Mouse (Mus musculus) splenic B cell, adult 2 months (primary cell): ENCODE results near the gene Ifitm1.
A peak's percentile ranks its signal among the peaks of the same experiment; 100 is the strongest.

Experiments
- DNase-seq: peaks from one replicate; pipeline ENCODE4 v3.0.0-alpha.2; 2011; ENCODE audit warnings: low read depth, low spot score
- H3K27me3 ChIP-seq: 2 replicates; pipeline ENCODE4 v1.6.1; 2012; ENCODE audit warnings: mild to moderate bottlenecking, low read length, moderate library complexity, mixed read lengths; ENCODE audit not compliant: control insufficient read depth, poor library complexity, insufficient read depth, severe bottlenecking
- H3K36me3 ChIP-seq: 2 replicates; pipeline ENCODE4 v1.6.1; 2012; ENCODE audit warnings: mild to moderate bottlenecking, low read length, moderate library complexity, mixed read lengths; ENCODE audit not compliant: control insufficient read depth, poor library complexity, insufficient read depth, severe bottlenecking

Gene Ifitm1

GRCm38 (mm10) chr7:140966921-140967320, at the start of gene Ifitm1:
Ifitm1 (plus strand) TSS chr7:140967221.
- no peak for DNase-seq
- Histone ChIP-seq H3K36me3 (no peaks in the 10 kb centered on the region), H3K27me3 (no peaks in the 10 kb centered on the region)

DNA sequence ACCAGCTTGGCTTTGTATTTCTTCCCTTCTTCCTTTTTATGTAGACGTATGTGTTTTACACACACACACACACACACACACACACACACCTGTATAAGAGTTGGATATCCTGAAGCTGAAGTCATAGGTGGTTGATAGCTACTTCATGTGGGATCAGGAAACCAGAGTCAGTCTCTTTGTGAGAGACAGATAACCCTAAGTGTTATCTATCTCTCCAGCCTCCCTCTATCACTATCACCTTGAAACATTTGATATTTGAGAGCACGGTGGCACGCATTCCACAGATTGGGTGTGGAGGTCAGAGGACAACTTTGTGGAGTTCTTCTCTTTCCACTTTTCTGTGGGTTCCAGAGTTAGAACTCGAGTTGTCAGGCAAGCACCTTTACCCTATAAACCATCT, 47.1 kb upstream of the Ifitm1 start:
- Histone ChIP-seq H3K27me3 (no peaks in the 10 kb centered on the region), H3K36me3 (no peaks in the 10 kb centered on the region)
- DNase-seq, result no peak

- DNase-seq, result no peak
- no peaks in the 10 kb centered on the region for H3K36me3 ChIP-seq
- no peaks in the 10 kb centered on the region for H3K27me3 ChIP-seq
Measured at GRCm38 (mm10) chr7:140920418-140921029, 46.5 kb upstream of the Ifitm1 start, which contains the start of gene Nlrp6. Nlrp6 (plus strand) TSS chr7:140920902.

- no peaks in the 10 kb centered on the region for H3K36me3 ChIP-seq
- DNase-seq, result no peak
- H3K27me3 ChIP-seq, result no peaks in the 10 kb centered on the region
Measured at GRCm38 (mm10) chr7:140921225-140921975, 45.6 kb upstream of the Ifitm1 start.

DNA sequence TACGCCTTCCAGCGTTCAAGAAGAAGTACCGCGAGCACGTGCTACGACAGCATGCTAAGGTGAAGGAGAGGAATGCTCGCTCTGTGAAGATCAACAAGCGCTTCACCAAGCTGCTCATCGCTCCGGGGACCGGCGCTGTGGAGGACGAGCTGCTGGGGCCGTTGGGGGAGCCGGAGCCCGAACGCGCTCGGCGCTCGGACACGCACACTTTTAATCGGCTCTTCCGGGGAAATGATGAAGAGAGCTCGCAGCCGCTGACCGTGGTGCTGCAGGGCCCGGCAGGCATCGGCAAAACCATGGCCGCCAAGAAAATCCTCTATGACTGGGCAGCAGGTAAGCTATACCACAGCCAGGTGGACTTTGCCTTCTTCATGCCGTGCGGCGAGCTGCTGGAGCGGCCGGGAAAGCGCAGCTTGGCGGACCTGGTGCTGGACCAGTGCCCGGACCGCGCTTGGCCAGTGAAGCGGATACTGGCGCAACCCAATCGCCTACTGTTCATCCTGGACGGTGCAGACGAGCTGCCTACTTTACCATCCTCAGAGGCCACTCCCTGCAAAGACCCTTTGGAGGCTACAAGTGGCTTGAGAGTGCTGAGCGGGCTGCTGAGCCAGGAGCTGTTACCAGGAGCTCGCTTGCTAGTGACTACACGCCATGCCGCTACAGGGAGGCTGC, 44.5 kb upstream of the Ifitm1 start:
- Histone ChIP-seq H3K36me3 (no peaks in the 10 kb centered on the region), H3K27me3 (no peaks in the 10 kb centered on the region)
- DNase-seq, result peak; percentile 29

DNA sequence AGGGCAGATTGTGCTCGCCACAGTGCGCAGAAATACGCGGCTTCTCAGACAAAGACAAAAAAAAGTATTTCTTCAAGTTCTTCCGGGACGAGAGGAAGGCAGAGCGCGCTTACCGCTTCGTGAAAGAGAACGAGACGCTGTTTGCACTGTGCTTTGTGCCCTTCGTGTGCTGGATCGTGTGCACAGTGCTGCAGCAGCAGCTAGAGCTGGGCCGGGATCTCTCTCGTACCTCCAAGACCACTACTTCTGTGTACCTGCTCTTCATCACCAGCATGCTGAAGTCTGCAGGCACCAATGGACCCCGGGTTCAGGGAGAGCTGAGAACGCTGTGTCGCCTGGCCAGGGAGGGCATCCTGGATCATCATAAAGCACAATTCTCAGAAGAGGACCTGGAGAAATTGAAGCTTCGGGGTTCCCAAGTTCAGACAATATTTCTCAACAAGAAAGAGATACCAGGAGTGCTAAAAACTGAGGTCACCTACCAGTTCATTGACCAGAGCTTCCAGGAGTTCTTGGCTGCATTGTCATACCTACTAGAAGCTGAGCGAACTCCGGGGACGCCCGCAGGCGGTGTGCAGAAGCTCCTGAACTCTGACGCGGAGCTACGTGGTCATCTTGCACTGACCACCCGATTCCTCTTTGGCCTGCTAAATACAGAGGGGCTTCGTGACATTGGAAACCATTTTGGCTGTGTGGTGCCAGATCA, 43.8 kb upstream of the Ifitm1 start:
- H3K36me3 ChIP-seq, result no peaks in the 10 kb centered on the region
- H3K27me3 ChIP-seq, result no peaks in the 10 kb centered on the region
- DNase-seq, result no peak

GRCm38 (mm10) chr7:140927181-140927580, 39.8 kb upstream of the Ifitm1 start:
- no peaks in the 10 kb centered on the region for H3K27me3 ChIP-seq
- no peak for DNase-seq

DNA sequence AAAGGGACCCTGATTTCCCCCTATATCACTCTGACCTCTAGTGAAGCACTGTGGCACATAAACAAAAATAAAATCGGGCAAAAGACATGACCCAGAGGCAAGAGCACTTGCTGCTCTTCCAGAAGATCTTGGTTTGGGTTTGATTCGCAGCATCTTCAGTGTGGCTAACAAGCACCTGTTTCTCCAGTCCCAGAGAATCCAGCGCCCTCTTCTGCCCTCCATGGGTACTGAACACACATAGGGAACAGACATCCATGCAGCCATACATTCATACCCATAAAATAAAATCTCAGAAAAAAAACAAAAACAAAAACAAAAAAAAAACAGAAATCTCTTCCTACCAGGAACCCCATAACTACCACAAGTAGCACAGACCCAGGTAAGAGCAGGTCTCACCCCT, 28.6 kb upstream of the Ifitm1 start:
- no peaks in the 10 kb centered on the region for H3K27me3 ChIP-seq
- peak; percentile 33 for DNase-seq
- no peaks in the 10 kb centered on the region for H3K36me3 ChIP-seq

More at GRCm38 (mm10) chr7:140927181-140927580, 39.8 kb upstream of the Ifitm1 start:
- H3K36me3 ChIP-seq, result no peaks in the 10 kb centered on the region

DNA sequence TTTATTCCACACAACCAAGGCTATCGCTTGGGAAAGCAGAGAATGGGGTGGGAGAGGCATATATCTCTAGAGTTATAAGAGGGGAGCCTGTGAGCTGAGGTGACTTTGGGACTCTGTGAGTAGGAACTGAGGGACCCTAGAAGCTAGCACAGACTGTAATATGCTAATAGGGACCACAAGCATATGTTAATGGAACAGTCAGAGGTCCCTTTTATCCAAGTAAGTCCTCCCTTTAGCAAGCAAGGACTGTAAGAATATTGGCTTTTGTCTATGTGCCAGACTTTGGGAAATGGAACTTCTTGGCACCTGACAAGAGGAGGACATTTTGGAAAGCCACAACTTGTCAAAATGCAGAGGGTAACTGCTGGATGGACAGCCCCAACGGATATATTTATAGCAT, 28.1 kb upstream of the Ifitm1 start:
- Histone ChIP-seq H3K27me3 (no peaks in the 10 kb centered on the region), H3K36me3 (no peaks in the 10 kb centered on the region)
- no peak for DNase-seq

- no peak for DNase-seq
- Histone ChIP-seq H3K27me3 (no peaks in the 10 kb centered on the region), H3K36me3 (no peaks in the 10 kb centered on the region)
Measured at GRCm38 (mm10) chr7:140939669-140940171, 27.3 kb upstream of the Ifitm1 start.

- Histone ChIP-seq H3K27me3 (no peaks in the 10 kb centered on the region), H3K36me3 (no peaks in the 10 kb centered on the region)
- peak; percentile 89 for DNase-seq
Measured at GRCm38 (mm10) chr7:140941222-140942051, 25.6 kb upstream of the Ifitm1 start, which contains the start of gene Pgghg. Pgghg (plus strand) TSS chr7:140941391.

DNA sequence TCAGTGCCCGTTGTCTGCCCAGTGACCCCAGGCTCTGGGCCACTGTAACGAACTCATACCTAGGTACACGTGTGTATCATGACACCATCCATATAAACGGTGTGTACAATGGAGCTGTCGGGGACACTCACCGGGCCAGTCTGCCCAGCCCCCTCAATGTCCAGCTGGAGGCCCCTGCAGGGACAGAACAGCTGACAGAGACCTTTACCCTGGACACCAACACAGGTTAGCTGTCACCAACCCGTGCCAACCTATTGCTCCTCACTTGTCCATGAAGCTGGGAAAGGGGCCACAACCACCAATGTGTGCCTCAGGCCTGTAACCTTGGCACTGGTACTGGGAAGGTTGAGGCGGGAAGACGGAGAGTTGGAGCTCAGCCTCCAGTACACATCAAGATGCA, 24.7 kb upstream of the Ifitm1 start:
- no peak for DNase-seq
- Histone ChIP-seq H3K36me3 (no peaks in the 10 kb centered on the region), H3K27me3 (no peaks in the 10 kb centered on the region)

GRCm38 (mm10) chr7:140942811-140943210, 24.2 kb upstream of the Ifitm1 start:
- Histone ChIP-seq H3K27me3 (no peaks in the 10 kb centered on the region), H3K36me3 (no peaks in the 10 kb centered on the region)
- no peak for DNase-seq

DNA sequence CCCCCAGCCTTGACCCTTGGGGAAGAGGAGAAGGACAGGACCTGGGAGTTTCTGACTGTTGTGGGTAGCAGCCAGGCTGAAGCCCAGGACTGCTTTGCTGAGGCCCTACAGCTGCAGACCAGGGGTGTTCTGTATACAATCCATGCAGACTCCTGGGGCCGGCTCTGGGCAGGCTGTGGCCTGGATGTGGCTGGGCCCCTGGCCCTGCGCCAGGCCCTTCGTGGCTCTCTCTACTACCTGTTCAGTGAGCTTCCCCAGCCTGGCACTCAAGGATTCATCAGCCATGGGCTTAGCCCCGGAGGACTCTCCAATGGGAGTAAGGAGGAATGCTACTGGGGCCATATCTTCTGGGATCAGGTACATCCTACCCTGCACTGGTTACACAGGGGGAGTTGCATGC, 23.7 kb upstream of the Ifitm1 start:
- Histone ChIP-seq H3K36me3 (no peaks in the 10 kb centered on the region), H3K27me3 (no peaks in the 10 kb centered on the region)
- no peak for DNase-seq
